Mouse (Mus musculus): ENCODE measurements around the gene AL732309.1. TPM values are rescaled to one million over a fixed set of nuclear protein-coding genes. Genes with fewer than 3 reads are reported as not detected.
"Not testable (repeated sequence)": the region's sequence is repeated elsewhere in the genome, so short reads cannot be mapped to it uniquely, and the experiment has no call there.

The AL732309.1 gene
- polyA plus RNA-seq, 1 experiment: 23.8 TPM

DNA sequence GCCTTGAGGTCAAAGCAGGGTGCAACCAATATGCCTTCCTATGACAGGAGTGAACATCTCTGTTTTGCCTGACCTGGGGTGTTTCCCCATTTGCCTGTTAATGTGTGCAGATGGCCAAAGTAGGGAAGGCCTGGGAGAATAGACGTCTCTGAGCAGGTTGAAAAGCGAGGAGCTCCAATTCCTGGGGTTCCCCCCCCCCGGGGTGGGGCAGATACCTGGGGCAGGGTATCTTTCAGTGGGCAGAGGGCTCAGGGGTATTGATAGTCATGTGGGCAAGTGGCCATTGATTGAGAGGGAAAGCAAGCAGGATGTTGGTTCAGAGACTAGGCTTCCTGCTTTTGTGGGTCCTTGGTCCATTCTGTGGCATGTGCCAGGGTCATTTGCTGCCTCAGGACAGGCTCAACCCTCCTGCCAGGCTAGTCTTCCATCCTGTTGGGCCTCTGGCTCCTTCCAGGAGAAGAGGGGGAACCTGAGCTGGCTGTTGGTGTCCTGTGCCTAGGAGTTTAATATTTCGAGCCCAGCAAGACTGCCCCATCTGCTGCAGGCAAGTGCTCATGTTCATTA lies 21.2 kb upstream of the AL732309.1 start:
- no peak for DNase-seq (ENCODE audit: low spot score)

DNA sequence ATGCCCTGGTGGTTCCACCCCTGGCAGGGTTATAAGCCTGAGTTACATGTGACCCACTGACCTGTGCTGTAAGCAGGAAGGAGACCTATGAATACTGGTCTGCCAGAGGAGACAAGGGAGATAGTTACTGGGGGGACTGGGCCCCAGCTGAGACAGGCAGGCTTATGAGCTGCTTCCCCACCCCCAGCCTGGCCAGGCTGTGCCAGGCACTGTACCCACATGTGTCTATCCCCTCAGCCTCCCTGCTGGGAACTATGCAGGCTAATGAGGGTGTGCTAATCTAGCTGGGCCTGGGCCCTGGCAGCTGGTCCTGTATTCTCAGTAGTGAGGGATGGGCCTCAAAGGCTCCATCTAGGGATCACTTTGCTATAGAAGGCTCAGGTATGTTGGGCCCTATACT lies 20.6 kb upstream of the AL732309.1 start:
- no peak for DNase-seq (ENCODE audit: low spot score)

DNA sequence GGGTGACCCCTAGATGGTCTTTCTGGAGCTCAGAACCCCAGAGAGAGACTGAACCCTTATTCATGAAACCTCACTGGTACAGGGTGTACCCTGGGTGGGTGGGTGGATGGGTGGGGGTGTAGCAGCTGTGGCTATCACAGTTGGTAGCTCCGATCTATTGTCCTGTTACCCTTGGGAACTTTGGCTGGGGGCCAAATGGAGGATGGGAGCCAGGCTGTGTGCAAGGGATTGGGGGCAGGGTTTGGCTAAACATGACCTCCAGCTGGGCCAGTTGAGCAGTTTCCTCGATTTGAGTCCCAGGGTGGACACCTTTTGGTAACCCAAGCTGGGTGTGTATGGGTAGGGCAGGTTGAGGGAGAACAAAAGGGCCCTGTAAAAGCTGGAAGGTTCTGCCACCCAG lies 20.1 kb upstream of the AL732309.1 start:
- peak; percentile 36 for DNase-seq (ENCODE audit: low spot score)

DNA sequence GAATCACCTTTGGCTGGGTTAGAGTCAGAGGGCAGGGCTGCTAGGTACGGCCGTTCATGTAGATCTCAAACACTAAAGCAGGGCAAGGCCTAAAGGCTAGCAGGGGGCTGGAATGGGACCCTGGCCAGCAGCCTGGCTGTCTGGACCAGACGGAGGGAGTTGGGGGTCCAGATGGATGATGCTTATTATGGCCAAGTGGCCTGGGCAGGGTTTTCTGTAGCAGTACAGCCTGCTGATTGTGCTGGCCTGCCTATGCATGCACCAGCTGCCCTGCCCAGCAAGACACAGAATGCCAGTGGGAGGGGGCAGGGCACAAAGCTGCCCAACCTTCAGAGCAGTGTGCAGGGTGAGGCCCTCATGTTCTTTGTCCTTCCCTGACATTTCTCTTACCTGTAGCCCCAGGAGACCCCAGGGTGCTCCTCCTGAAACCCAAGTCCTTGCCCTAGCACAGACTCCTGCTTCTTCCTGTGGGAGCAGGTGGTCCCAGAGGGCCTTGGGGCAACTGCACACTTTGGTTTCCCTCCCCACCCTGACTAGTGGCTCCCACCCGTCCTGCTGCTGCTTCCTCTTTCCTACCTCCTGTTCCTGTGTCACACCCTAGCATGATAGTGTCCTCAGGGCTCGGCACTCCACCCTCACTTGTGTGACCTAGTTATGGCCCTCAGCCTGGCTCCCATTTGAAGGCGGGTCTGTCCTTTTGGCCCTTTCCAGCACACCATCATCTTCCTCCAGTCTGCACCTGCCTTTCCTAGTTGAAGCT lies 19.4 kb upstream of the AL732309.1 start:
- DNase-seq (ENCODE audit: low spot score): peak; percentile 48

DNA sequence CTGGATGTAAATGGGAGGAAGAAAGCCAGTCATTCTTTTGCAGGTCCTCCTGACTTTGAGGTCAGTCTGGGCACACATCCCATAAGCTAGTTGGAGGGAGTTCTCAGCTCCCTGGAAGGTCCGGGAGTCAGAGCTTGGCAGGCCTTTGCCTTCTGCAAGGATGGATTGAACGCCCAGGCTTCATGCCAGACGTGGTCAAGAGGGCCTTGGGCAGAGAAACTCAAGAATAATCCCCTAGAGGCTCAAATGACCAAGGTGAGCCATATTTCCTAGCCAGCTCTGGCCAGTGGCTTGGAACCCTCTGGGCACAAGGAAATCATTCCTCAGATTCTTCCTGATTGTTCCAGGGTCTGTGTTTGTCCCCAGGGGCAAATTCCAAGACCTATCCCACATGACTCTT lies 18.2 kb upstream of the AL732309.1 start:
- DNase-seq (ENCODE audit: low spot score): no peak

DNA sequence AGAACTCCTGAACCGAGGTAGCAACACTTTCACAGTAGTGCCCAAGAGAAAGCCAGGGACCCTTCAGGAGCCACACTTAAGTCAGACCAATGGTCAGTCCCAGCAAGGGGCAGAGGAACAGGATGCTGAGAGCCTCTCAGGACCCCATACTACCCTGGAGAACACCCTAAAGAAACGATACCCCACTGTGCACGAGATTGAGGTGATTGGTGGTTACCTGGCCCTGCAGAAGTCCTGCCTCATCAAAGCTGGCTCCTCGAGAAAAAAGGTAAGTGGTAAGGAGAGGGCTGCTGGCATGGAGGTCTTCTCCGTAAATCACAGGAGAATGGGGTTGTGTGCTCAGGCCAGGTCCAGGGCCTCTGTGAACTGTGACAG lies 17.6 kb upstream of the AL732309.1 start:
- DNase-seq (ENCODE audit: low spot score): no peak

DNA sequence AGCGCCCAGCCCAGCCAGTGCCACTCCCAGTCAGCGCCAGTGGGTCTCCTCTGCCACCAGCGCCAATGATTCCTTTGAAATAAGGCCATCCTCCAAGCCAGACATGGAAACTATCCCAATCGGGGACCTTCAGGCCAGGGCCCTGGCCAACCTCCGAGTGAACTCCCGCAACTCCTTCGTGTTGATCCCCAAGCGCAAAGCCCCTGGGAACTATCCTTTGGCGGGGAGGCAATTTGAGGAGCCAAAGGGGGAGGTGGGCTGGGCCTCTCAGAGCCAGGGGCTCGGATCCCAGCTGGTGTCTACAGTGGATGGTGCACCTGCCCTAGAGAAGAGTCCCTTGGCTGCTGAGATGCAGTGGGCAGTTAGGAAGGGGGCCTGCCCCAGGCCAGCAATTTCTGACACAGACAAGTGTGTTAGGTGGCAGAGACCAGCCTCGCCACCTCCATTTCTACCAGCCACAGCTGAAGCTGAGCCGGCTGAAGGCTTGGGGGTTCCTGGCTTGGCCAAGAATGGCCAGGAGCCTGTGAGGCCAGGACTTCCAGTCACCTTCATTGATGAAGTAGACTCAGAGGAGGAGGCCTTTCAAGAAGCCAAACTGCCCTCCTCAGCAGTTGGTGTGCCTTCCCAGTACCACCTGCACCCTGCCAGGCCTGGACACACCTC lies 17.1 kb upstream of the AL732309.1 start:
- no peak for DNase-seq (ENCODE audit: low spot score)

DNA sequence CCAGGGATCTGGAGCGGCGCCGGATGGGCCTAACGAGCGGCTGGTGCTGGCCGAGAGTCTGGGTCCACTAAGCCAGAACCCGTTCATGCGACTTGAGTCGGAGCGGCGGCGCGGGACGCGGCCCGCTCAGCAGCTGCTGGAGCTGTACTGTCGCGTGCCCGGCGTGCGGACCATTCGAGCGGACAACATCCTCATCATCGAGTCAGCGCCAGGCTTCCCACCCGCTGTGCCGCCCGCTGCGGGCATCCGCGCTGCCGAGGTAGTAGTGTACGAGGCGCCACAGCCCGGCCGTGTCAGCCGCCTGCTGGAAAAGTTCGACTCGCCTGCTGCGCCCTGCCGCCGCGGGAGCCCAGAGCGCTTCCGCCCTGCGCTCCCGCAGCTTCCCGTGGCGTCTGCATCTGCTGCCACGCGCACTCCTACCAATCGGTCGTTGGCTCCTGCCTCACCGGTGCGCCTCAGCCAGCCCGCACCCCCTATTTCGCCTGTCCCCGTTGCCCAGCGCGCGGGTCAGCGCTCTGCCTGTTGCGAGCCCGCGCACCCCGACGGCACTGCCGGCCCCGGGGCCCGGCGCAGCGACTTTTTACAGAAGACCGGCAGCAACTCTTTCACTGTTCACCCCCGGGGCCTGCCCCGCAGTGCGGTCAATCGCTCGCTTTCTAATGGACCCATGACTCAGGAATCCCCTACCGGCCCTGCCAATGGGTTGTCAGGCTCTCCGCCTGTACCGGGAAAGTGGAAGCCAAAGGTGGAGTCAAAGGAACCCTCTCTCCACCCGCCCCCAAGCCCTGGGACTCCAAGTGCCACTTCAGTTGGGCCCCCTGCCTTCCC lies 16.3 kb upstream of the AL732309.1 start:
- DNase-seq (ENCODE audit: low spot score): peak; percentile 36

DNA sequence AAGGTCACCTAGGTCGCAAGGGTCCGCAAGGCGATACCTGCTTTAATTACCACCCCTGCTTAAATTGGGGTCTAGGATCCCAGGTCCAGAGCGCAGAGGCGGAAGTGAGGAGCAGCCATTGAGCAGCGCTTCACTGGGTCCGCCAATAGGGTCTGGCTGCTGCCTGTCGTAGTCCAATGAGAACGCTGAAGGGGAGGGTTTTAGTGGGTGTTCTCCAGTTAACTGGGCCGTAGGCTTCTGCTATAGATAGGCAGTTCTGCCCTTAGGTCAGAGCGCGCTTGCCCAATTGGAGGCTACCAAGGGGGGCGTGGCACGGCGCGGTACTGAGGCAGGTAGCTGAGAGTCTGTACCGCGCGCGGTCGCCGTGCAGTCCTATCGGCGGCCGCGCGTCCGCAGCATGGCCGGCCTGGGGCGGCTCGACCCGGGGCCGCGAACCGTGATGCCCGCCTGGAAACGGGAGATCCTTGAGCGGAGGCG lies 15.7 kb upstream of the AL732309.1 start, which contains the start of gene Tprn:
TSS of gene Tprn (plus strand) at position 328 of the 477 bp plus-strand sequence.
- peak; percentile 82 for DNase-seq (ENCODE audit: low spot score)

DNA sequence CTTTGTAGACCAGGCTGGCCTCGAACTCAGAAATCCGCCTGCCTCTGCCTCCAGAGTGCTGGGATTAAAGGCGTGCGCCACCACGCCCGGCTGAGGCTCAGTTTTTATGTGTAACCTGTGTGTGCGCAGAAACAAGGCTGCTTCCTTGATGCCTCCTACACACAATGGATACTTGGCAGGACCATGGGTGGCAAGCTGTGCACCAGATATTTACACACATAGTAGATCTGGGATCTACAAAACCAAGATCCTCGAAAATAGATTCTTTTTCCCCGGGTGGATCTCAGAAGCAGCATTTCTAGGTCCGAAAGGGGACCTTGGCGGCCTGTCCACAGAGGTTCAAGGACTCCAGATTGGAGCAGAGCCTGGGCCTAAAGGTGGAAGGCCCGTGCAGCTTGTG lies 15.2 kb upstream of the AL732309.1 start:
- no peak for DNase-seq (ENCODE audit: low spot score)

DNA sequence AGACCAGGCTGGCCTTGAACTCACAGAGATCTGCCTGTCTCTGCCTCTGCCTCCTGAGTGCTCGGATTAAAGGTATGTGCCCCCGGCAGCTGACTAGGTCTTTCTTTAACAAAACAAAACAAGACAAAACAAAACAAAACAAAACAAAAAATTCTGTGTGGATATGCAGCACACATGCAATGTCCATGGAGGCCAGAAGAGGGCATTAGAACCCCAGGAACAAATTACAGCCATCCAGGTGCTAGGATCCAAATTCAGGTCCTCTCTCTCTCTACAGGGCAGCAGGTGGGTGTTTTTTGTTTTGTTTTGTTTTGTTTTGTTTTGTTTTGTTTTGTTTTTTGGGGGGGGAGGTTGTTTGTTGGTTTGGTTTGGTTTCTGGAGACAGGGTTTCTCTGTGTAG lies 12.2 kb upstream of the AL732309.1 start:
- no peak for DNase-seq (ENCODE audit: low spot score)

DNA sequence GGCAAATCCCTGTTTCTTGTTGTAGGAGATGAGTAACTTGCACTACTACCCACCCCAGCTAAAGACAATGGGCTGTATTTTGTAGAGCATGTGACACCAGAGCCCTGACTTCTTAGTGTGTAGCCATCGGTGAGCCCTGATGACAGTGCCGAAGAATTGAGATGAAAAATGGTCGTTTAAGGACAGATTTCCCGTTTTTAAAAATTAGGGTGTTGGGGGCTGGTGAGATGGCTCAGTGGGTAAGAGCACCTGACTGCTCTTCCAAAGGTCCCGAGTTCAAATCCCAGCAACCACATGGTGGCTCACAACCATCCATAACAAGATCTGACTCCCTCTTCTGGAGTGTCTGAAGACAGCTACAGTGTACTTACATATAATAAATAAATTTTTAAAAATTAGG lies 10.6 kb upstream of the AL732309.1 start:
- DNase-seq (ENCODE audit: low spot score): not testable (repeated sequence)

DNA sequence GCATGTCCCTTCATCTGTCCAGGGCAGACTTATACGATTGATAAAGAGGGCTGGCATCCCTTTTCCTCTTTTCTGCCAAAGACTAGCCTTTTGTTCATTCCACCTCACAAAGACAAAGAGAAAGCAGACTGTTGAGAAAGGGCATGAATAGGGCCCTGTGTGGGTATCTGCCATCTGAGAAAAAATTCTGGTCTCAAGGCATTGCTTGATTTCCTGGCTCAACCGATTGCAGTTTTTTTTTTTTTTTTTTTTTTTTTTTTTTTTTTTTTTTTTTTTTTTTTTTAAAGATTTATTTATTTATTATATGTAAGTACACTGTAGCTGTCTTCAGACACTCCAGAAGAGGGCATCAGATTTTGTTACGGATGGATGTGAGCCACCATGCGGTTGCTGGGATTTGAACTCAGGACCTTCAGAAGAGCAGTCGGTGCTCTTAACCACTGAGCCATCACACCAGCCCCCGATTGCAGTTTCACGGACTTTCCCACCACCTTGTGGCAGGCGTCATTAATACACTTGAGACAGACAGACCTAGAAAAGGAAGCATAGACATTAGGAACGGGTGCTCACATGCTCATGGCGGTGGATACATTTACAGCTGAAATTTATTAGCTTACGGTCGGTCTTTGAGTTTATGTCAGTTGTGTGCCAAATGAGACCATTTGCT lies 9.9 kb upstream of the AL732309.1 start:
- DNase-seq (ENCODE audit: low spot score): not testable (repeated sequence)

DNA sequence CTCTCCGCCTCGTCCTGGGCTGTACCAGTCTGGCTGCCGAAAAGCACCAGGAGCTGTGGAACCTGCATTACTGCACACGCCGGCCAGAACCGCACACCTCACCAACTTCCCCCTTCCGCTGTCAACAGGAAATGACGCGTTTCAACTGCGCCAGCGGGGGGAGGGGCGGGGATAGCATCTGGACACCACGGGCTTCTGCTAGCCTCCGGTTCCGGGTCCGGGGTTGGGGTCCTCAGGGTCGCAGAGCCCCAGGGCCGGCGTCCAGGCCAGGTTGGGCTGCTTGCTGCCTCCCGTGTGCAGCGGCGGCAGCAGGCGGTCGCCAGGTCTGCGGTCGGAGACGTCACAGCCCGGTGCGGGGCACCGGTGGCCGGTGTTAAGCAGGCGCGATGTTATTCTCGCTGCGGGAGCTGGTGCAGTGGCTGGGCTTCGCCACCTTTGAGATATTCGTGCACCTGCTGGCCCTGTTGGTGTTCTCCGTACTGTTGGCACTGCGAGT lies 8.7 kb upstream of the AL732309.1 start, which contains the start of gene Tmem203:
TSS of gene Tmem203 (plus strand) at position 156 of the 496 bp plus-strand sequence.
- peak; percentile 75 for DNase-seq (ENCODE audit: low spot score)

DNA sequence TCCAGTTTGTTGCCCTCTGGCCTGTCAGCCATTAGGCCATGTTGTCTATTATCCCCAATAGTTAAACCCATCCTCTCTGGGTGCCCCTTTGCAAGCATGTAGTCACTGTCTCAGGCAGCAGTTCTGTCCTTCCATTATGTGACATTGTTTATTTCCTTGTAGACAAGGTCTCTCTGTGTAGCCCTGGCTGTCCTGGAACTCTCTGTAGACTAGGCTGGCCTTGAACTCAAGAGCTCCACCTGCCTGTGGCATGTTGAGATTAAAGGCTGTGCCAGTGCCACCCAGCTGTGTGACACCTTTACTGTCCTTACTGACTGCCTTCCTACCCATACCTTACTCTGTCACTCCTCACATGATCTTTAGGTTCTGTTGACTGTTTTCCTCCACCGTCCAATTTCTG lies 5.7 kb upstream of the AL732309.1 start:
- DNase-seq (ENCODE audit: low spot score): no peak

DNA sequence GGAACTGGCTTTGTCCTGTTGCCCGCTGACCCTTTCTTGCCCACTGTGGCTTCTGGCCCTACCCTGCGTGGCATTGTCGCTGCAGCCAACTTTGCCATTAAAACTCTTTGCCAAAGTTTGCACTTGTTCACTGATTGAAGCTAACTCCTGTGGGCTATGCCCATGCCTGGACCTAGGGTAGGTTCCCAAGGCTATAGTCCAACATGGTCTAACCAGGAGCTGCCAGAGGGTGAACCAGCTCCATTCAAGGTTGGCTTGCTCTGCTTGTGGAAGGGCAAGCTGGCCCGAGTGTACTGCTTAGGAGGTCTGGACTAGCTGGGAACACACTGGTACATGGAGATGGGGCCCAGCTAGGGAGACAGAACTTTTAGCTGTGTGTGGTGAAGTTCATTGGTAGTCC lies 2.5 kb downstream of the AL732309.1 start:
- no peak for DNase-seq (ENCODE audit: low spot score)

DNA sequence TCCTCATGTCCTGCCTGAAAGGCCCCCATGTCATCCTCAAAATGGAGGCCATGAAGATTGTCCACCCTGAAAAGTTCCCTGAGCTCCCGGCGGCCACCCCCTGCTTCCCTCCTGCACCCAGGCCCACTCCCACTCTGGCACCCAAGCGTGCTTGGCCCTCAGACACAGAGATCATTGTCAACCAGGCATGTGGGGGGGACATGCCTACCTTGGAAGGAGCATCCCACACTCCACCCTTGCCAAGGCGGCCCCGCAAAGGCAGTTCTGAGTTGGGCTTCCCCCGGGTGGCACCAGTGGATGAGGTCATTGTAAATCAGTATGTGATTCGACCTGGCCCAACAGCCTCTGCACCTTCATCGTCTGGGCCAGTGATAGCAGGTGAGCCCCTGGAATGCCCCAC lies 3.3 kb downstream of the AL732309.1 start:
- DNase-seq (ENCODE audit: low spot score): no peak

DNA sequence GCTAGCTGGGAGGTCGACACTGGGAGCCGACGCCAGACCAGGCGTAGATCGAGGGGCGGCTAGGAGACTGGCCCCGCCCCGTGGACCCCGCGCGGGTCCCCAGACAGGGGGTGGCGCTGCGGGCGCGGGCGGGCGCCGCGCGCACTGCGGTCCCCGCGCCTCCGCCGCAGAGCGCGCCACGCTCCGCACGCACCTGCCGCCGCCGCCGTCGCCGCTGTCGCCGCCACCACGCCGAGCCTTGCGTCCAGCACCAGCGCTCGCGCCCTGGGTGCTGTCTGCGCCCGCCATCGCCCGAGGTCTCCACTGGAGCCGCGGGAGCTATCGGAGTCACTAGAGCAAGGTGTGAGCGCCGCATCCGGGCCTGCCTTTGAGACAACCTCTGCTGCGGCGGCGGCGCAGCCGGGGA lies 4.6 kb downstream of the AL732309.1 start, which contains the start of the genes Rnf208 and Cysrt1:
TSS of gene Rnf208 (plus strand) at position 155 of the 406 bp plus-strand sequence.
TSS of gene Cysrt1 (minus strand) at position 352 of the 406 bp plus-strand sequence.
- DNase-seq (ENCODE audit: low spot score): no peak

DNA sequence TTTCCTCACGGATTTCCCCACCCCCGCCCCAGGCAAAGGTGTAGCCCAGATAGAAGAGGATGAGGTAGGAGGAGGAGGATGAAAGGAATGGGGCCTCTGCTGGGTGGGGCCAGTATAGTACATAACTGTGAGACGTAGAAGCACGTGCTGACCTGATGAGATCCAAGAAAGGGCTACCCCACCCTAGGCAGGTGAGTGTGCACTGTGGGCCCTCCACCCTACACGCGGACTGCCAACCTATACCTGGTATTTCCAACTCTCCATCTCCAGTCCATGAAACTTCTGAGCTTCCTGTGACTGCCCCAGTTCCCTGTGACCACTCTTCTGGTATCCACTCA lies 5.3 kb downstream of the AL732309.1 start:
- DNase-seq (ENCODE audit: low spot score): no peak

DNA sequence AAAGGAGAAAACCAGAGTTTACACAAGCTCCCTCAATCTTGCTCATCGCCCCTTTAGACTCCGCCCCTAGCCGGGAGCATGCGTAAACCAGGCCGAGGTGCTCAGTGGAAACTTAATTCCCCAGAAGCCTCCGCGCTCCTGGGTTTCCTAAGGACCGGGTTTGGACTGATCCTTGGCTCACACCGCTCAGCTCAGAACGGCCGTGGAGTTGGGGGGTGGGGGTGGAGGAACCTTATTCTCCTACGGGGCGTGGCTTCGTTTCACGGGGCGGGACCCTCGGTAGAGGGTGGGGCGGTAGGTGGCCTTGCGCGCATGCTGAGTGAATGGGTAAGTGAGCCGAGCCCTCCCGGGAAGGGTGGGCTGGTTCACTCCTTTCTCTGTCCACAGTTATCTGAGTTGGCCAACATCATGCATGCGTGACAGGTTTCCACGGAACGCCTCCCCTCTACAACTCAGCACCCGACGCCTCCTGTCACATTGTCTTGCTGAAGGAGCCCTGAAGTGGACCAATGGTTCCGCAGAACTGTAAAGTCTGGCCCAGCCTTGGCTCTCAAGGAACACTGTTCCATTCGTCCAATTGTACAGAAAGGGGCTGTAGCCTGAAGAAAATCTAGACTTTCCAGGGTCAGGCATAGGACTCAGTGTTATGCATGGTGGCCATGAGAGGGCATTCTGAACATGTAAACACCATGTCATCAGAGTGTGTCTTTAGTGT lies 5.8 kb downstream of the AL732309.1 start:
- no peak for DNase-seq (ENCODE audit: low spot score)
